Mouse (Mus musculus) midbrain, postnatal 0 days (tissue): ENCODE results near the gene Unc5c. TPM values are rescaled to one million over a fixed set of nuclear protein-coding genes. Genes with fewer than 3 reads are reported as not detected.

Experiments
- ATAC-seq: fragments of 200-750 bp; cut with Nextera tagmentation; 2 replicates; pipeline ENCODE4 v1.8.0; 2017; ENCODE audit warnings: moderate number of reproducible peaks, mild to moderate bottlenecking, moderate TSS enrichment, moderate library complexity; ENCODE audit not compliant: low FRiP score
- DNase-seq: peaks from one replicate; pipeline ENCODE4 v3.0.0-alpha.2; 2015; ENCODE audit warnings: low spot score
- H3K27ac ChIP-seq: fragments of 300-500 bp; sonication (generic); 2 replicates; pipeline ENCODE4 v1.5.1; 2014; ENCODE audit warnings: low read depth, mild to moderate bottlenecking, low read length, mixed read lengths
- H3K27me3 ChIP-seq: fragments of 300-500 bp; sonication (generic); 2 replicates; pipeline ENCODE4 v1.6.1; 2014; ENCODE audit warnings: low read length, control low read depth, mixed read lengths; ENCODE audit not compliant: insufficient read depth
- H3K36me3 ChIP-seq: fragments of 300-500 bp; sonication (generic); 2 replicates; pipeline ENCODE4 v1.6.1; 2014; ENCODE audit warnings: low read length, control low read depth, mixed read lengths; ENCODE audit not compliant: insufficient read depth
- H3K4me1 ChIP-seq: fragments of 300-500 bp; sonication (generic); 2 replicates; pipeline ENCODE4 v1.6.1; 2014; ENCODE audit warnings: mild to moderate bottlenecking, control low read depth, antibody characterized with exemption, low read length, mixed read lengths; ENCODE audit not compliant: insufficient read depth
- H3K4me2 ChIP-seq: fragments of 300-500 bp; sonication (generic); 2 replicates; pipeline ENCODE4 v1.6.1; 2014; ENCODE audit warnings: low read depth, mild to moderate bottlenecking, low read length, mixed read lengths; ENCODE audit not compliant: poor library complexity, severe bottlenecking
- H3K4me3 ChIP-seq: fragments of 300-500 bp; sonication (generic); 2 replicates; pipeline ENCODE4 v1.5.1; 2014; ENCODE audit warnings: low read depth, mild to moderate bottlenecking, low read length, moderate library complexity
- H3K9ac ChIP-seq: fragments of 300-500 bp; sonication (generic); replicated peaks from 2 replicates; pipeline ENCODE4 v1.6.1; 2014; ENCODE audit warnings: mild to moderate bottlenecking, low read length, moderate library complexity, mixed read lengths; ENCODE audit not compliant: poor library complexity, severe bottlenecking
- H3K9me3 ChIP-seq: fragments of 300-500 bp; sonication (generic); 2 replicates; pipeline ENCODE4 v1.6.1; 2016; ENCODE audit warnings: low read length, control low read depth
- CTCF ChIP-seq: IDR thresholded peaks from 2 replicates; pipeline ENCODE4 v1.5.1; 2016; ENCODE audit warnings: antibody characterized with exemption, mild to moderate bottlenecking
- WGBS: fragments of 180-500 bp; shearing (Covaris S2); extraction: QIAGEN DNeasy Blood & Tissue Kit; methylation state at CpG from one replicate; pipeline ENCODE4 v1.1.7; 2014; 5-methylcytosine and 5-hydroxymethylcytosine counted together
- polyA plus RNA-seq: library from polyadenylated mRNA; unstranded; fragments of >200 nt; fragmentation: Nextera tagmentation; extraction: Ambion mirVana; gene quantifications from 2 replicates; pipeline ENCODE4 v1.2.1, GENCODE M21; 2015
- total RNA-seq: library from RNA; depleted of rRNA; stranded (reverse); fragments of >200 nt; gene quantifications from 2 replicates; pipeline ENCODE4 v1.2.3, GENCODE M21; 2014

Unc5c gene
- total and polyA plus RNA-seq, 2 experiments from 2014 or later, result 10.4 to 44.4 TPM

GRCm38 (mm10) chr3:141483665-141484431 is 18.8 kb downstream of the Unc5c start:
- no peak overlapping the region for H3K9ac ChIP-seq
- no peaks in the 10 kb centered on the region for H3K4me1 ChIP-seq
- no peak overlapping the region for H3K4me2 ChIP-seq
- no peak overlapping the region for H3K27ac ChIP-seq
- H3K27me3 ChIP-seq, result no peaks in the 10 kb centered on the region
- no peak overlapping the region for H3K4me3 ChIP-seq
- TF ChIP-seq CTCF, result no peak
- WGBS, result 77% methylated on average over 2 of the region's 2 CpGs
- ATAC-seq (no peak), DNase-seq (no peak)
- no peaks in the 10 kb centered on the region for H3K9me3 ChIP-seq
- no peaks in the 10 kb centered on the region for H3K36me3 ChIP-seq

GRCm38 (mm10) chr3:141485218-141485617 is 20.2 kb downstream of the Unc5c start:
- Histone ChIP-seq H3K4me3 (no peak overlapping the region), H3K36me3 (no peaks in the 10 kb centered on the region), H3K9ac (no peak overlapping the region), H3K4me1 (no peaks in the 10 kb centered on the region), H3K4me2 (no peak overlapping the region), H3K27me3 (no peaks in the 10 kb centered on the region), H3K9me3 (no peaks in the 10 kb centered on the region), H3K27ac (no peak overlapping the region)
- ATAC-seq, result no peak
- WGBS, result 89% methylated on average over 4 of the region's 4 CpGs
- DNase-seq, result no peak
- TF ChIP-seq CTCF, result no peak

GRCm38 (mm10) chr3:141490647-141491046 is 25.6 kb downstream of the Unc5c start:
- H3K4me2 ChIP-seq, result no peak overlapping the region
- no peak overlapping the region for H3K4me3 ChIP-seq
- ATAC-seq (no peak), DNase-seq (no peak)
- H3K27me3 ChIP-seq, result no peaks in the 10 kb centered on the region
- TF ChIP-seq CTCF, result no peak
- no peak overlapping the region for H3K9ac ChIP-seq
- no peak overlapping the region for H3K27ac ChIP-seq
- no peaks in the 10 kb centered on the region for H3K4me1 ChIP-seq
- H3K9me3 ChIP-seq, result no peaks in the 10 kb centered on the region
- H3K36me3 ChIP-seq, result no peaks in the 10 kb centered on the region
- 94% methylated on average over 1 of the region's 1 CpGs for WGBS

- H3K27ac ChIP-seq, result no peak overlapping the region
- no peak overlapping the region for H3K4me3 ChIP-seq
- ATAC-seq (no peak), DNase-seq (no peak)
- H3K9ac ChIP-seq, result no peak overlapping the region
- no peaks in the 10 kb centered on the region for H3K4me1 ChIP-seq
- TF ChIP-seq CTCF, result no peak
- no peaks in the 10 kb centered on the region for H3K27me3 ChIP-seq
- no peaks in the 10 kb centered on the region for H3K9me3 ChIP-seq
- 47% methylated on average over 5 of the region's 5 CpGs for WGBS
- H3K36me3 ChIP-seq, result no peaks in the 10 kb centered on the region
- H3K4me2 ChIP-seq, result no peak overlapping the region
These were observed 26.4 kb downstream of the Unc5c start for GRCm38 (mm10) chr3:141491272-141491950.

GRCm38 (mm10) chr3:141491951-141492310 is 26.9 kb downstream of the Unc5c start:
- DNase-seq (no peak), ATAC-seq (no peak)
- H3K4me1 ChIP-seq, result no peaks in the 10 kb centered on the region
- WGBS, result 52% methylated on average over 2 of the region's 2 CpGs
- H3K9me3 ChIP-seq, result no peaks in the 10 kb centered on the region
- TF ChIP-seq CTCF, result no peak
- H3K27me3 ChIP-seq, result no peaks in the 10 kb centered on the region
- no peak overlapping the region for H3K9ac ChIP-seq
- no peak overlapping the region for H3K4me3 ChIP-seq
- H3K36me3 ChIP-seq, result no peaks in the 10 kb centered on the region
- H3K27ac ChIP-seq, result no peak overlapping the region
- no peak overlapping the region for H3K4me2 ChIP-seq

- Histone ChIP-seq H3K4me2 (no peak overlapping the region), H3K36me3 (no peaks in the 10 kb centered on the region), H3K9ac (no peak overlapping the region), H3K27me3 (no peaks in the 10 kb centered on the region), H3K9me3 (no peaks in the 10 kb centered on the region), H3K4me1 (no peaks in the 10 kb centered on the region), H3K27ac (no peak overlapping the region), H3K4me3 (no peak overlapping the region)
- no peak for DNase-seq
- WGBS, result 78% methylated on average over 3 of the region's 3 CpGs
- TF ChIP-seq CTCF, result no peak
- no peak for ATAC-seq
These were observed 28.0 kb downstream of the Unc5c start for GRCm38 (mm10) chr3:141493000-141493399.
